Mouse (Mus musculus) urinary bladder, adult 18-20 months (tissue): Measurements from ENCODE around the gene Mmadhc.

ENCODE experiments used
- DNase-seq, 2 experiments: peaks; one replicate each; pipeline ENCODE4 v3.0.0; 2022; ENCODE audit warnings: low spot score in 2 of 2, mixed read lengths in 2 of 2

The Mmadhc gene

DNA sequence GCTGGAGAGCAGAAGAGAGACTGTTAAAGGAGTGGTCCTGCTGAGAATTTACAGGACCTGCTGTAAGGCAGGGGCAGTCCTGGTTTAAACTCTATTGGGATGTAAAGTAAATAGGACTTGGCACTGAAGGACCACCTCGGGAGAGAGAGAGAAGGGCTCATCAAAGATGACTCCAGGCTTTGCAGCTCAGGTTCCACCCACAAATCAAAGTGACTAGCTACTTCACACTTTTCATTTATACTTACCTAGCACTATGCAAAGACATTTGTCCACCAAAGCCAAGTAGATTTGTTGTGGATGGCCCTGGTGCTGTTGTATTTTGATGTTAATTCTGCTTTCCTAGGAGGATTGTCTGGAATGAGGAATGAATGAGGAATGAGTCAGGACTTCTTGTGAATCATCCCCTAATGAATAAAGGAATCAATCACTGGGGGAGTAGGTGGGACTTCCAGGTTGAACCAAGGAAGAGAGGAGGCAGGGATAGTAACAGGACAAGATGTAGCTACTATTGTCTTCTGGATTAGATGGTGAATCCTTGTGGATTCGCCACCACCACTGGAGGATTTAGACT, 31.3 kb downstream of the Mmadhc start:
- DNase-seq: no peak

DNA sequence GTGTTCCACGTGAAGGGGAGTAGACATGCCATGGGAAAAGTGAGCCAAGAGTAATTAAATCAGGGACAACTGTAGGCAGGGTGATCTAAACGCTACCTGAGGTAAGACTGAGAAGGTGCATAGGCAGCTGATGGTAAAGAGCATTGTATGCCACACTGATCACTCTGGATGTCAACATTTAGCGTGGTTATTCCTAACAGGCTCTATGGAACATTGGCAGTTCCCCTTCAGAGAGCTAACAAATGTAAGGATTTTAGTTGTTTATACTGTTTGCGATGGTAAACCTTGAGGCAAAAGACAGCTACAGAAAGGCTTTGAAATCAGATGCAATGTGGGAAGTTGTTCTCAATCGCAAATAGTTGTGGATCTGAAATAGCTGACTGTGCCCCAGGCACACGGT, 32.5 kb downstream of the Mmadhc start:
- DNase-seq: no peak

DNA sequence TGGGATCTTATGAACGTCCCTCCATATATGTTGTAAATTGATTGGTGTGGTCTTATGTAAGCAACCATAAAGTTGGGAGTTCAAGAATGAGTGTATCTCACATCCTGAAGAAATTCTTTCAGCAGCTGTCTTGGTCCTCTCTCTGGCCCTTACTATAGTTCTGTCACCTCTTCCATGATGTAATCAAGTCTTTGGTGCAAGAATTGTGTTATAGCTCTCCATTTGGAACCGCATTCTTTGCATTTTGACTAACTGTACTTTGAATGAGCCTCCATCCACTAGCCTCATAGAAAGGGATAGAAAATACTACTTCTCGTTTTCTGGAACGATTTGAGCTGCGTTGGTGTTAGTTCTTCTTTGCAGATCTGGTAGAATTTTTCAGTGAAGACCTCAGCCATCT, 41.6 kb downstream of the Mmadhc start:
- no peak for DNase-seq

DNA sequence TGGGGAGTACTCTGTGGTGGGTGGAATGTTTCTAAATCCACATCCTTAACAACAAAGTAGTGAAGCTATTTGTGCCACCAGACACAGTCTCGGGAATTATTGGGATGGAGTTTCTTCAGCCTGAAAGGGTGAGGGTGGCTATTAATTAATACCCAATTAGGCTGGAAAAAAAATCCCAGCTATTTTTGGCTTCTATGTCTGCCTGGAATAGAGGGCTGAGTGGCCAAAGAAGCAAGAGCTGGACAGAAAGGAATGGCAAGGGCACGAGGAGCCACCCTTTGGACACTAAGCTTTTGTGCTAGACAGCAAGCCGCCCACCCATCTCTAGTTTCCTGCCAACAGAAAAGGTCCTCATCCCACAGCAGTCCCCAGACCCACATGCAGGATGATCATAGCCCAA, 48.0 kb downstream of the Mmadhc start:
- DNase-seq: no peak

DNA sequence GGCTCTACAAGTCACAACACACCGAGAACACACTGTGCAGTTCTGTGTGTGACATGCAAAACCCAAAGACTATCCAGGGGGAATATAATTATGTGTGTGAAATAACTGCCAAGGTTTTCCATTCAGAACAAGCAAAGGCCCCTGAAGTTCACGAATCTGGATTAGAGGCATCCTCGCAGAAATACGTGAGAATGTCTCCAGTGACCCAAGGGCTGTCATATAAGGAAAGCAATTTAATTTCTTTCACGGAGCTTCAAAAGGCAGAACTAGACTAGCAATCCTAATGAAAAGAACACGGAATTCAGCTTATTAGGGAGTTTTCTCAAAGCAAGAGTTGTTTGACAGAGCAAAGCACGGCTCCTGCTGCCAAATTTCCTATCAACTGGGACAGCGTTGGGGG, 63.1 kb downstream of the Mmadhc start:
- no peak for DNase-seq
